In genomic region chr5:131839023-131839422, GRCm38 (mm10) we compare ENCODE assay signal across 14 mouse cellular contexts.
"Had no signal": no experiment of that assay in that cellular context is flagged by ENCODE, and none has a peak within 500 bp of the region (broad histone marks: within the 10 kb centered on the region; RNA-seq: fewer than 3 reads in every experiment).

No protein-coding gene starts in this region.

- H3K4me3 ChIP-seq: left cerebral cortex, adult 2 months; limb, embryonic 15.5 days; liver, embryonic 12.5 days; lung, embryonic 15.5 days; midbrain, embryonic 10.5 days; neural tube, embryonic 15.5 days; stomach, embryonic 15.5 days had no signal

- ATAC-seq: liver, embryonic 12.5 days had no signal

- H3K9ac ChIP-seq: limb, embryonic 15.5 days; liver, embryonic 12.5 days; lung, embryonic 15.5 days; neural tube, embryonic 15.5 days; stomach, embryonic 15.5 days had no signal

- H3K36me3 ChIP-seq: limb, embryonic 15.5 days; liver, embryonic 12.5 days; lung, embryonic 15.5 days; midbrain, embryonic 10.5 days; neural tube, embryonic 15.5 days; stomach, embryonic 15.5 days had no signal

- H3K27me3 ChIP-seq: limb, embryonic 15.5 days; liver, embryonic 12.5 days; lung, embryonic 15.5 days; neural tube, embryonic 15.5 days; stomach, embryonic 15.5 days had no signal

- H3K4me2 ChIP-seq: limb, embryonic 15.5 days; liver, embryonic 12.5 days; lung, embryonic 15.5 days; neural tube, embryonic 15.5 days; stomach, embryonic 15.5 days had no signal

- H3K4me1 ChIP-seq: liver, embryonic 12.5 days had no signal

- DNase-seq: kidney, adult 11 months; kidney, postnatal 25 days; lung, postnatal 14 days; right cerebral cortex, adult 18-20 months; right cerebral cortex, postnatal 25 days; thymus, adult 2 months; thymus, postnatal 25 days had no signal

- H3K9me3 ChIP-seq: limb, embryonic 15.5 days; liver, embryonic 12.5 days; lung, embryonic 15.5 days; midbrain, embryonic 10.5 days; neural tube, embryonic 15.5 days; stomach, embryonic 15.5 days had no signal

- H3K27ac ChIP-seq: left cerebral cortex, adult 2 months; limb, embryonic 15.5 days; liver, embryonic 12.5 days; lung, embryonic 15.5 days; midbrain, embryonic 10.5 days; neural tube, embryonic 15.5 days; stomach, embryonic 15.5 days had no signal
